Mouse (Mus musculus) cerebellum, postnatal 14 days (tissue): ENCODE results near the gene Abhd5.

Experiments
- DNase-seq, 2 experiments: peaks; one replicate each; pipeline ENCODE4 v3.0.0; 2021; ENCODE audit warnings: mixed read lengths in 2 of 2

Gene Abhd5

GRCm38 (mm10) chr9:122349286-122349685 is 2.1 kb upstream of the Abhd5 start:
- DNase-seq: no peak

GRCm38 (mm10) chr9:122350396-122351130 is 845 bp upstream of the Abhd5 start:
- no peak for DNase-seq

- DNase-seq: no peak
These were observed 601 bp downstream of the Abhd5 start for GRCm38 (mm10) chr9:122352025-122352392.

GRCm38 (mm10) chr9:122352911-122353310 is 1.5 kb downstream of the Abhd5 start:
- no peak for DNase-seq

- no peak for DNase-seq
These were observed 2.8 kb downstream of the Abhd5 start for GRCm38 (mm10) chr9:122354240-122354639.

GRCm38 (mm10) chr9:122357073-122357472 is 5.7 kb downstream of the Abhd5 start:
- no peak for DNase-seq

- no peak for DNase-seq
These were observed 6.2 kb downstream of the Abhd5 start for GRCm38 (mm10) chr9:122357626-122358025.

GRCm38 (mm10) chr9:122364171-122364570 is 12.8 kb downstream of the Abhd5 start:
- DNase-seq: no peak

GRCm38 (mm10) chr9:122370292-122370794 is 18.9 kb downstream of the Abhd5 start:
- DNase-seq: no peak

GRCm38 (mm10) chr9:122372506-122372905 is 21.1 kb downstream of the Abhd5 start:
- DNase-seq: no peak

- DNase-seq: no peak
These were observed 21.6 kb downstream of the Abhd5 start for GRCm38 (mm10) chr9:122372991-122373390.

GRCm38 (mm10) chr9:122378986-122379385 is 27.6 kb downstream of the Abhd5 start:
- DNase-seq: no peak

- DNase-seq: no peak
These were observed 29.6 kb downstream of the Abhd5 start for GRCm38 (mm10) chr9:122380959-122381358.

GRCm38 (mm10) chr9:122382006-122382405 is 30.6 kb downstream of the Abhd5 start:
- peak; percentile 62 to 72 for DNase-seq

GRCm38 (mm10) chr9:122386015-122386414 is 34.6 kb downstream of the Abhd5 start:
- no peak for DNase-seq

- no peak for DNase-seq
These were observed 38.0 kb downstream of the Abhd5 start for GRCm38 (mm10) chr9:122389287-122389920.

GRCm38 (mm10) chr9:122395816-122396215 is 44.4 kb downstream of the Abhd5 start:
- DNase-seq: no peak

- DNase-seq: no peak
These were observed 45.7 kb downstream of the Abhd5 start for GRCm38 (mm10) chr9:122397156-122397555.

GRCm38 (mm10) chr9:122398746-122399145 is 47.3 kb downstream of the Abhd5 start:
- DNase-seq: no peak

- peak in 1 of 2 experiments; percentile 32 for DNase-seq
These were observed 49.8 kb downstream of the Abhd5 start for GRCm38 (mm10) chr9:122401239-122401638.

GRCm38 (mm10) chr9:122410437-122411175 is 59.2 kb downstream of the Abhd5 start:
- DNase-seq: no peak

GRCm38 (mm10) chr9:122414648-122415047 is 63.2 kb downstream of the Abhd5 start:
- DNase-seq: no peak

GRCm38 (mm10) chr9:122415056-122415775 is 63.8 kb downstream of the Abhd5 start:
- DNase-seq: no peak
